Mouse (Mus musculus): ENCODE measurements at regions not wholly inside any gene's neighbourhood (a gene's known extent, or its start where the extent isn't known, plus 50 kb on each side); places are given as distances from the start of the nearest gene placed in this dataset.
"Not testable (repeated sequence)": the region's sequence is repeated elsewhere in the genome, so short reads cannot be mapped to it uniquely, and the experiment has no call there.

DNA sequence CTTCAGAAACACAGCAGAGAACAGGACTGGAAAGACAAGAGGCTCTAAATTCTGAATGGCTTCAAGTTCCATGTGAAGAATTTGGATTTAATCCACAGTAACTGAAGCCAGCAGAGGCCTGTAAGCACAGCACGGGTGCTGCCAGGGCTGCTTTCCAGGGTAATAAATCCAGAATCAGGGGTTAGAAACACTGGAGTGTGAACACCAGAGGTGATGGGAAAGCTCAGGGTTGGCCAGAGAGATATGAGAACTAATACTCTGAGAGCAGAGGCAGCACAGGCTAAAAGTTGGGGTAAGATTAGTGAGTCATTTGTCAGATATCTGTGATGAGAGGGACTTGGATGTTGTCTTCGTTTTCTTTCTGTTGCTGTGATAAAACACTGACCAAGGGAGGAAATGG is 153.6 kb upstream of the Tmc3 start:
- no peak for DNase-seq

GRCm38 (mm10) chr7:83432843-83433242 is 151.9 kb upstream of the Tmc3 start:
- DNase-seq = no peak

GRCm38 (mm10) chr7:83433959-83434715 is 150.6 kb upstream of the Tmc3 start:
- no peak for DNase-seq

- DNase-seq = no peak
Measured at GRCm38 (mm10) chr7:83438538-83439393, 146.0 kb upstream of the Tmc3 start.

DNA sequence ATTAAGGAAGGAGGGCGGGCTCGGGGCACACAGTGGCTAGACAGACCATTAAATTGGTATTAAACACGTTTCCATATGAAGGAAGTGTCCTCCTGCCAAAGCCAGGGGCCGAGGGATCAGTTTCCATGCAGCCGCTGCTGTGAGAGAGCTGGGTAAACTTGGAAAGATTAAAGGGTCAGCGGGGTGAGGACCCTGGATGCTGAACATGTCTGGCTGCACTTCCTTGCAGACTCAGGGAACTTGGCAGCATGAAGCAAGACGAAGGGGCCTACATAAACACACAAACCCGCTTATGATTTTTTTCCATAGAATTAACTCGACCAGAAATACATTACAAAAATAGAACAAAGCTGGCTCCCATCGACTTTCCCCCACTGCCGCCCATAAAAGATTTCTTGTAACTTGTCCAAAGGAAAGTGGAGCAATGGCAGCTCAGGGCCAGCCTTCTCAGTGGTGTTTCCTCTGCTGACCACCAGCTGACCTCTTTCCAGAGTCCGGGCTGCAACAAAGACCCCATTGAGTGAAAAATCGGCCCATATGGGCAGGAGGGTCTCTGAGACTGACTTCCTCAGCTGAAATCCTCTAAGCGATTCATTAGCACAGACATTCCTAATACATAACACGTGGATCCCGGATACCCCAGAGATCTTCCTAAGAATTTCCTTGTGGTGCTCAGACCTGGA is 141.0 kb upstream of the Tmc3 start:
- DNase-seq = no peak

- no peak for DNase-seq
Measured at GRCm38 (mm10) chr7:83444279-83444615, 140.5 kb upstream of the Tmc3 start.

DNA sequence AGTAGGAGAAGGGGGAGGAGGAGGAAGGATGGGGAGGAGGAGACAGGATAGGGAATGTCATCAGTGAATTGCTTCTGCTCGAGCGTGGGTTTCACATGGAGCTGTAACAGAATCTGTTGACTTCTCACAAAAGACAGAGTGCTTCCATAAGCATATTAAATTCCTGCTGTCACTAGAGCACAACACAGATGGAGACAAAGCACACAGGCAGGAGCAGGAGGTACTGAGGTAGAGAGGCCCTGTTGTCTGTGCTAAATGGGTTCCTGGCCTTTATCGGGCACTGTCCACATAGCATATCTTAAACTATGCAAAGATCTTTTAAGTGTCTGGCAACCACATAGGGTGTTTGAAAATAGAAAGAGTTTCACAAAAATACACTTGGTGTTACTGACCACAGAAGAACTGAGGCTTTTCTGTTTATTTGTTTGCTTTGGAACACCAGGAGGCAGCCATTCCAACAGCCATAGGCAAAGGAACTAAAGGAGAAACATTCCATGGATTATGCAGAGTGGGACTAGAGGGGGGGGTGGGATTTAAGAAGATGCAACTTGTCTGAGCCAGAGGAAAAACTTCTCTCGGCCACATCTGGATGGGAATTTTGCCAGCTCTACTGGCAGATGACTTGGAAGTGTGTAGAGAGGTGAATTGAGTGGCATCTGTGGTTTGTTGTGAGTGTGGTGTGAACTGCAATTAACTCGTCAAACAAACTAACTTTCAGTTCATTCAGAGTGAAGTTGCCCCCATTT is 139.4 kb upstream of the Tmc3 start:
- DNase-seq = no peak

DNA sequence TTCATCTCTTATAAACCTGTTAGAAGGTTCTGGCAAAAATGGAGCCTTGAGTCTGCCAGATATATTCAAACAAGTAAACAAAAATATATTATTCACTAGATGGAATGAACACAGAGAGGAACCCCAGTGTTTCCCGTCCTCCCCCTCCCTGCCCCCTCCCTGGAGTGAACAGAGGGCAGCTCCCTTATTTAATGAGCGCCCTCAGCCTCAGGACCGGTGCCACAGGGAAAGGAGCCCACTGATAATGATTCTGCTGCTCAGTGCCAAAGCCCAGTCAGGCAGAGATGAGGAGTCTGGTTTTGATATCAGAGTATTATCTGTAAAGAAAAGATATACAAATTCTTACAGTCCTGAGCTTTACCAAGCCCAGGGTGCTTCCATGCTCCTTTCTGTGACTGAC is 134.4 kb upstream of the Tmc3 start:
- no peak for DNase-seq

DNA sequence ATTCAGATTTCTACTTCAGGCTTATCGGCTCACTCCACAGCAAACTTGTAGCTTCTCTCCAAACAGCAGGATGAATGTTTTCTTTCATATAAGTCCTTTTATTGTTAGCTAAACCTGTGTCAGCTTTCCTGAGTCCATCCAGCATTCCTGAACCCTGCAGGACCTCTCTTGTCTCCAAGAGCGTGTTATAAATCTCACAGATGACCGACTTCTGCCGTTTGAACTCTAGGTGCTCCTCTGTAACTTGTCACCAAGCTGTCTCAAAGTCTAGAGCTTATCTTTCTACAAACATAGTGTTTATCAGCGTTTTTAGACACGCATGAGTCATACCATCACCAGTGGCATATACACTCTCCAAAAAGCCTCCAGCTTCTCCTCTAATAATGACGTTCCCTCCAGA is 132.4 kb upstream of the Tmc3 start:
- DNase-seq = no peak

GRCm38 (mm10) chr7:83459520-83459919 is 125.2 kb upstream of the Tmc3 start:
- no peak for DNase-seq

- no peak for DNase-seq
Measured at GRCm38 (mm10) chr7:83467006-83467405, 117.7 kb upstream of the Tmc3 start.

DNA sequence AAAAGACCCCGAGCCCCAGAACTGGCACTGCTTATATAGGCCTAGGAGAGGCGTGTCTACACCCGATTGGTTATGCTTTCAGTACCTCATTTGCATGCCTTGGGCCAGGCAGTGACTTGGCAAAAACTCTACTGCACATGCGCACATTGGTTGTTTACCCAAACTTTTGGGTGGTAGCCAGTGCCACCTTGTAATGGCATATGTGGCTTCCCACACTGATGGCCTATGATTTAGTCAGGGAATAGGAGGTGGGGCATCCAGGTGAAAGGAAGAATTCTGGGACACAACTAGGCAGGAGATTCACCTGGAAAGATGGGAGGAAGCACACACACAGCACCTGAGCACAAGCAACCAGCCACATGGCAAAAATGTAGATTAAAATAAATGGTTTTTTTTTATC is 114.9 kb upstream of the Tmc3 start:
- not testable (repeated sequence) for DNase-seq

DNA sequence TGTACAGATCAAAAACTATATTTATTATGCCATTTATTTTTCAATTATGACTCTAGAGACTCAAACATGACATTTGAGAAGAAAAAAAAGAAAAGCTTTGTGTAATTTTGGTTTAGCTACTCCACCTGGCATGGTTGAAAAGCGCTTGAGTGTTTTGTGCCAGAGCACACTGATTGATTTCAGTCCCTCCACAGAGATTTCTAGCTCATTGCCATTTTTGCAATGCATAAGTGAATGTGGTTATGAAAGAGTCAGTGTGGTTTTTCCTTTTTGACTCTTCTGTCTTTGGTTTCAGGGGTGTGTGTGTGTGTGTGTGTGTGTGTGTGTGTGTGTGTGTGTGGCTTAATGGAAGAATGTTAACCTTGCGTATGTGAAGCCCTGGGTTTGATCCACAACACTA is 113.6 kb upstream of the Tmc3 start:
- no peak for DNase-seq

DNA sequence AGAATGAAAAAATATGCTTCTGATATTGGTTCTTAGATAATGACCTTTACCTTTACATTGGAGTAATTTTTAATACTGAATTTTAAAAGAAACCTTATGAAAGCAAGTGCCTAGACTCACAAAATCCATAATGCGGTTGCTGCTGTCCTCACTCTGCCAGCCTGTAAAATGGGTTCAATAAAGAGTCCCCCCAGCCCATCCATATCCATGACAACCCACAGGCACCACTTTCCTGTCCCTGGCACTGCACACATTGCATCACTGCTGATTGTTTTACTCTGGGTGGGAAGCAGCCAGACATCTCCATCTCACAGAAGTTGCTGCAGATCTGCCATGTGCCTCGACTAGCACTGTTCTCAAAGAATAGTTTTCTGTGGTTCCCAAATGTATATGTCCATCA is 110.3 kb upstream of the Tmc3 start:
- DNase-seq = no peak

GRCm38 (mm10) chr7:83474986-83475385 is 109.7 kb upstream of the Tmc3 start:
- no peak for DNase-seq

DNA sequence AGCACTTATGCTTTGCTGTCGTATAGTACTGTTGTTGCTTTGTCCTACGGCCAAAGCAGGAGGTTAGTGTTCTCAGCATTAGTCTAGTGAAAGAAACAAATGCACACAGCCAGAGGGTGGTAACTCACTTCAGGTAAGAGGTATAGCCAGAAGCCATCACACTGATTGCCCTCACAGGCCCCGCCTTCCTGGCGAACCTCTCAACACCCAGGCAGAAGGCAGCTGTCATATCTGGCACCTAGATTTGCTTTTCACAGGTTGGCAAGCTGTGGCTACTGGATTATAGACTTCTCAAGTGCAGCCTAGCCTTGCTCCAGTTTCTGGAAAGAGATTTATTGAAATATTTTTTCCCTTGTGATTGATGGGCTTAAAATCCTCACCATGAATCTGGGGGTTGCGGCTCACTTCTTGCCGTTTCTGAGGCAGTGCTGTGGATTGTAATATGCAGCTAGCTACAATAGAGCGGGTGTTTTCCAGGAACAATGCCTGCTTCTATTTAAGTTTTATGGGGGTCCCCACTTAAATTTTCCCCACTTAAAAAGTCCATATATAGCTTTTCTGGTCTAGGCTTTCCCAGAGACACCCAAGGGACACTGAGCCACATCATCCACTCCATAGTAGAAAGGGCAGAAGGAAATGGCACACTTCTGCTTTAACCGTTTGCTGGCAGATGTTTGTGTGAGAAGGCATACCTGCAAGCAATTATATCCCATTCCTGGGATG is 109.1 kb upstream of the Tmc3 start:
- DNase-seq = no peak

- DNase-seq = no peak
Measured at GRCm38 (mm10) chr7:83476161-83476495, 108.6 kb upstream of the Tmc3 start.

- DNase-seq = no peak
Measured at GRCm38 (mm10) chr7:83476861-83477260, 107.9 kb upstream of the Tmc3 start.

GRCm38 (mm10) chr7:83477661-83478121 is 107.0 kb upstream of the Tmc3 start:
- DNase-seq = no peak

DNA sequence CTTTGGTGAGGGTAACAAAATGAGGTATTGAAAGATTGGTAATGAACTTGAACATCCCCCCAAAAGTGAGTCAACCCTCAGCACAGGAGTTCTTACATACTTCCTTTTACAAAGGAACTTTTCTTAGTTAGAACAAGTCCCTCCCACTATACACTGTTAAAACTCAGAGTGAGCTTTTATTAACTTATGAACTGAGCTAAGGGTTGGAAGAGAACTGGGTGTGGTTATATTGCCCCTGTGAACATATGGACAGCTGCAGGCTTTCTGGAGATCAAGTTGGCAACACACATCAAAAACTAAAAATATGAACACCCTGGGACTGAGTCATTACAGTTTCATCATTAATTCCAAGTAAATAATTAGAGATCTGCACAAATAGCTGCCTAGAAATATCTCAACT is 103.1 kb upstream of the Tmc3 start:
- no peak for DNase-seq

DNA sequence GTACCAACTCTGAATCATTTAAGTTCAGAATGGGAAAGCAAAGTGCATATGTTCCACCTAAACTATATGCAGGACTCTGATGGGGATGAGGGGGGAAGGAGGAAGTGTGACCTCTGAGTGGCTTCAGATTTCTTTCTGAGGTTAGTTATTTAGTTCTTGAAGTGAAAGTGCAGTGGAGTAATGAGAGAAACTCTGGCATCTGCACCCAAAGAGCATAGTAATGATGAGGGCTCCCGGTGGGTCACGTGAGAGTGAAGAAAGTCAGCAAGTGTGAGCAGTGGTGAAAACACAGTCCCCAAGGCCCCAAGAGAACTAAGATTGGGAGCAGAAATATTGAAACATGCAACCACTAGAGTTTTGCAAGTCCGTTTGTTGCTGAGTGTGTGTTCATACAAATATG is 102.5 kb upstream of the Tmc3 start:
- DNase-seq = no peak

- DNase-seq = no peak
Measured at GRCm38 (mm10) chr7:83482671-83483304, 101.9 kb upstream of the Tmc3 start.

Measured in thymus, postnatal 14 days (tissue).